Mouse (Mus musculus) cortical plate, adult 2 months (tissue): Measurements from ENCODE around the gene Cdh23. TPM values are rescaled to one million over a fixed set of nuclear protein-coding genes. Genes with fewer than 3 reads are reported as not detected.

Experiments used
- H3K27ac ChIP-seq: fragments of 200-500 bp; 2 replicates; pipeline ENCODE4 v1.5.1; 2012; ENCODE audit warnings: low read length, control low read depth, inconsistent platforms; ENCODE audit not compliant: insufficient read depth
- H3K4me1 ChIP-seq: fragments of 200-500 bp; 2 replicates; pipeline ENCODE4 v1.6.1; 2011; ENCODE audit warnings: low read length; ENCODE audit not compliant: control insufficient read depth, insufficient read depth
- H3K4me3 ChIP-seq: fragments of 200-500 bp; 2 replicates; pipeline ENCODE4 v1.5.1; 2011; ENCODE audit warnings: mild to moderate bottlenecking, low read length, control low read depth; ENCODE audit not compliant: insufficient read depth
- CTCF ChIP-seq: fragments of 200-500 bp; IDR thresholded peaks from 2 replicates; pipeline ENCODE4 v1.5.1; 2011; ENCODE audit warnings: mild to moderate bottlenecking, control low read depth, low read length; ENCODE audit not compliant: insufficient read depth; ENCODE audit errors: extremely low read depth
- POLR2A ChIP-seq: fragments of 200-500 bp; IDR thresholded peaks from 2 replicates; pipeline ENCODE4 v1.6.1; 2011; ENCODE audit warnings: mild to moderate bottlenecking, low read length, control low read depth; ENCODE audit not compliant: insufficient read depth; ENCODE audit errors: extremely low read depth
- polyA plus RNA-seq: library from polyadenylated mRNA; depleted of rRNA; stranded (reverse); fragments of >200 nt; gene quantifications from 2 replicates; pipeline ENCODE4 v1.2.3, GENCODE M21; 2012

Cdh23 gene
- polyA plus RNA-seq, 1 experiment = 0.46 TPM

DNA sequence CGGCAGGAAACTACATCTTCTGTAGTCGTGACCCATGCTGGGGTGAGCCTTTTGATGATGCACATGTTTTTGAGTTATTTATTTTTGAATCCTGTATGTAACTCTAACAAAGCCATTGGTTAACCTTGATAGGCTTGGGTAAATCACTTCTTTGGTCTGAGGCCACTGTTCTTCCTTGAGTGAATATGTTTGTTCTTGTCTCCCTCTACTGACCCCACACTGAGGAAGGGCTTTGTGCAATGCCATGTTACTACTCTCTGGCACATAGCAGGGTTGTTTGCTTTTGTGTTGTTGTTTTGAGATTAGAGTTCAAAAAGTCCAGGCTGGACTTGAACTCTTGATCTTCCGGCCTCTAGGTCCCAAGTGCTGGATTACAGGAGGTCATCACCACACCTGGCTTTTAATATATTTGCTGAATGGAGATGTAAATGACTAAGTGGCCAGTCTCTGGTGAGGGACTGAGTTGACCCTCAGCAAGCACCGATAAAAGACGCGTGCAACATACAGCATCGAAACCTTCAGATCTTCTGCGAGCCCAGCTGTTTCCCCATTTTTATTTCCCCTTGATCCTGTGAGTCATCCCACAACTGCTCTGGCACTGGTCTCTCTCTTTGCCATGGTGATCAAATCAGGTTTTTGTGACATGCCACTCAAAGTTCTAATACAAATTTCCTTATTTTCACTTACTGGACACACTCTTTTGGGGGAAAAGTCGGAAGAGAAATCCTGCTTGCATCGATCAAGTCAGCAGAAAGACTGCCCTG, 298.1 kb downstream of the Cdh23 start:
- Histone ChIP-seq H3K4me3 (no peak overlapping the region), H3K4me1 (no peaks in the 10 kb centered on the region), H3K27ac (no peak overlapping the region)
- TF ChIP-seq POLR2A (no peak), CTCF (peak; percentile 3; the same call in 1 of the 2 replicates)

DNA sequence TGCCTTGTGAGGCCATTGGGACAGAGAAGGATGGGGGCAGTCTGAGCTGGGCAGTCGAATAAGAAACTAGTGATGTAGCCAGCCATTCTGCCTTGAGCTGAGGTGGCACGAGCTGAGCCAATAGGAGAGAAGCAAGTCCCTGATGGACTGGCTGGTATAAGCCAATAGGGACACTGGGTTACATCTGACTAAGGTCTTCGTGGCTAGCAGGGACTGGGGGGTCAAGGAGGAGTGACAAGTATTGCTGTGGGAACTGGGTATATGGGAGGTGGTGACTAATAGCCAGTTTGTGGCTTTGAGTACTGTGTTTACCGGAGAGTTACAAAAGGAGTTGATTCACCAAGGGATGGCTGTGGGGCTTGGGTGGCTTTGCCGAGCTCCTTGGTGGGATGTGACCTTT, 300.7 kb downstream of the Cdh23 start:
- H3K4me1 ChIP-seq = no peaks in the 10 kb centered on the region
- no peak overlapping the region for H3K4me3 ChIP-seq
- TF ChIP-seq CTCF (no peak), POLR2A (no peak)
- no peak overlapping the region for H3K27ac ChIP-seq

DNA sequence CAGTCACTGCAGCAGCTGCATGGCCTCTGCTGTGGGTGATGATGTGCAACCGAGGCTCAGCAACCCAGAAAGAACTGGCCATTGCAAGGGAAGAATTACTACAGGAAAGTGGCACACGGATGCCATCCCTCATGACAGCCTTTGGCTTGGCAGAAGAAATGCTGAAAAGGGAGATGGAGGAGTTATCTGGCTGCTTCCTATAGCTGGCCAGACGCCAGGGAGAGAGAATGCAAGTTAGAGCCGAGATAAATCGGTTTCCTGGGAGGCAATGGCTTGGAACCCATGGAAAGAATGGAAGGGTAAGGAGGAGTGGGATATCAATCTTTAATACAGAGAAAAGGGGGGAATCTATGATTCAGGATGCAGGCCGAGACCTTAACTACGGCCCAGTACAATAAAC, 301.4 kb downstream of the Cdh23 start:
- H3K4me3 ChIP-seq = no peak overlapping the region
- no peak for TF ChIP-seq POLR2A
- TF ChIP-seq CTCF = no peak
- no peak overlapping the region for H3K27ac ChIP-seq
- no peaks in the 10 kb centered on the region for H3K4me1 ChIP-seq

DNA sequence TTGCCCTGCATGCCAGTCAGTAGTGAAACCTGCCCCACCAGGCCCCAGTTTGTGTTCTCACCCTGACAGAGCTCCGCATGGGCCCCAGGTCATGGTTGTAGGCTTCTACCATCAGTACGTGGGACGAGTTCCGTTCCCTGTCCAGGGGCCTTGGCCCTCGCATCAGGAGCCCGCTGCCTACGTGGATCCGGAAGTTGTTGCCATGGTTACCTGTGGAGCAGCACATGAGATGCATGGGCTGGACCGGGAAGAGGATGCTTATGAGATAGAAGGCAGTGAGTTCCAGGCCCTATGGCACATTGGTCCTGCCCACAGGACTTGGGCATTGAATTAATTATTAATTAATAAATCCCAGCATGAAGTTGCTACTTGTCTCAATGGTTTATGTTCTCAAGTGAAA, 304.6 kb downstream of the Cdh23 start:
- TF ChIP-seq POLR2A = no peak
- TF ChIP-seq CTCF = no peak
- no peaks in the 10 kb centered on the region for H3K4me1 ChIP-seq
- no peak overlapping the region for H3K4me3 ChIP-seq
- no peak overlapping the region for H3K27ac ChIP-seq

DNA sequence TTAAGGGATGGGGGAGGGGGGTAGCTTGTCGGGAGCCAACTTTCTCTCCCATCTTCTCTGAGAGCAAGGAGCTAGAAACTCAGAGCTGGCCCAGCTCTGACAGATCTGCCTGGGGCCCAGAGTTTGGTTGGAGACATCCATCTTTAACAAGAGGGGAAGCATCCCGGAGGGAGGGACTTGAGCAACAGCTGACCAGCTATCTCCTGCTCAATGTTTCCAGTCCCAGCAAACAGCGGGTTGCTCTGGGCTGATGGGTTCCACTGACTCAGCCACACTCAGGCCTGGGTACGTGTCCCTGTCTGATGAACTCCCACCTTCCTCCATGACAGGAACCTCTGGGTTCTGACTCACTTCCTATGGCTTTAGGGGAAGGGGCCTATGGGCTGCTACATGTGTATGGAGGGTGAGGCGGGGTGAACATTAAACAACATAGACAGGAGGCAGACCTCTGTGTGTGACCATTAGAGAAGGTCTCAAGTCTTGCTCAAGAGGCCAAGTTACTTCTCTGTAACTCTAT, 305.3 kb downstream of the Cdh23 start:
- Histone ChIP-seq H3K4me1 (no peaks in the 10 kb centered on the region), H3K27ac (no peak overlapping the region), H3K4me3 (no peak overlapping the region)
- TF ChIP-seq CTCF = no peak
- no peak for TF ChIP-seq POLR2A

DNA sequence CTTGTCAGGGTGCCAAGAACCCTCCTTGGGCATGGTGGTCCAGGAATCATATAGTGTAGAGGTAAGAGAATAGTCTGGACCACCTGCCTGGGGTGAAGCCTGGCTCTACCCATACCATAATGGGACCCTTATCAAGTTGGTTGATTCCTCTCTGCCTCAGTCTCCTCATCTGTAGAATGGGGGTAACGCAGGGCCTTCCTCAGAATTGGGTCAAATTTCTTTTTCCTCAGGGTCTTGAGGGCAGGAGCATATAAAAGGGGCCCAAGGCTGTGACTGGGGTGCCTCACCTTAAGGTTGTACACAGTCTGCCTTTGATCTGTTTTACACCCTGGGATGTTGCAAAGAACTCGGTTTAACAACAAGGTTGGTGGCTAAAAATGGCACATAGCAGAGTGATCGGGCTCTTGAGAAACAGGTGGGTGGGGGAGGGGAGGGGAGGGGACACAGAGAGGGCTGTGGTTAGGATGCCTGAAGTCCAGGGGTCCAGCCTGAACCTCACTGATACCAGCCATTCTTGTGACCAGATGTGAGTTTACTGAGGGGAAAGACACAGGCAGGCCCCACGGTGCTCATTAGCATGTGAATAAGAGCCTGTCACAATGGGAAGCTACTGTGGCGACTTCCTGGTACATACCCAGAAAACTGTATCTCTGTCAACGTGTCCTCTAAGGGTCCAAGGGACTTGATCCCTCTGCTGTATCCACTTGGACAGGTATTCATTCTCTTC, 305.9 kb downstream of the Cdh23 start:
- Histone ChIP-seq H3K4me1 (no peaks in the 10 kb centered on the region), H3K4me3 (no peak overlapping the region), H3K27ac (no peak overlapping the region)
- TF ChIP-seq POLR2A = no peak
- no peak for TF ChIP-seq CTCF

DNA sequence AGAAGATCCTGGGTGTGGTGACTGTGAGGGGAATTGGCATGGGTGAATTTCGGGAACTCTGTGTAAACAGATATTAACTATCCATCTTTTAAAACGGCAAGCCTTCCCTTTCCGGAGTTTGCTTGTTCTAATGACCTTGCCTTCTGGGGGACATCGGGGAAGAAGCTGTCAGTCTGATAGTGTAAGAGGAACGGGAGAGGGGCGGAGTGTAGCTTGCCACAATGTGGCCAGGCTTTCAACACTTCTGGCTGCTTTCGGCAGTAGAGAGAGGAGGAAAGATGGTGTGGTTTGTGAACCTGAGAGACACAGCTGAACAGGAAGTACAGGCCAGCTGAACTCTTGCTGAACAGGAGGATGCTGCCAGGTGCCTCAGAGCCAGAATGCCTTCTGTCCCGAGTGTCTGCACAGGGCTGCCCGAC, 306.8 kb downstream of the Cdh23 start:
- no peak overlapping the region for H3K27ac ChIP-seq
- H3K4me3 ChIP-seq = no peak overlapping the region
- TF ChIP-seq POLR2A (no peak), CTCF (no peak)
- H3K4me1 ChIP-seq = no peaks in the 10 kb centered on the region

DNA sequence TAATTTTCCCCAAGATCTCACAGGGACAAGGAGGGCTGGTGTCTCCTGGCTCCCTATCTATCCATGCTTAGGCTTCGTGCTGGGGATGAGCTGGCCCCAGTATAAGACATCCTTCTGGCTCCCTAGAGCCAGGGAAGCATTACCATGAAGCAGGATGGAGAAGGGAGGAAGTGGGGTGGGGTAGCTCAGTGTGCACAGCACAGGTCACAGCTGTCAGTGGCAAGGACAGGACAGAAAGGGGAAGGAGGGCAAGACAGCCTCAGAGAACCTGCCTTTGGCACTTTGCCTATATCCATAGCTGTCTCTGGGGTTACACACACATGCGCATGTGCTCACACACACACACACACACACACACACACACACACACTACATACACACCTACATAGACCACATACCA, 308.0 kb downstream of the Cdh23 start:
- no peak for TF ChIP-seq CTCF
- no peak for TF ChIP-seq POLR2A
- Histone ChIP-seq H3K4me3 (no peak overlapping the region), H3K4me1 (no peaks in the 10 kb centered on the region), H3K27ac (no peak overlapping the region)

DNA sequence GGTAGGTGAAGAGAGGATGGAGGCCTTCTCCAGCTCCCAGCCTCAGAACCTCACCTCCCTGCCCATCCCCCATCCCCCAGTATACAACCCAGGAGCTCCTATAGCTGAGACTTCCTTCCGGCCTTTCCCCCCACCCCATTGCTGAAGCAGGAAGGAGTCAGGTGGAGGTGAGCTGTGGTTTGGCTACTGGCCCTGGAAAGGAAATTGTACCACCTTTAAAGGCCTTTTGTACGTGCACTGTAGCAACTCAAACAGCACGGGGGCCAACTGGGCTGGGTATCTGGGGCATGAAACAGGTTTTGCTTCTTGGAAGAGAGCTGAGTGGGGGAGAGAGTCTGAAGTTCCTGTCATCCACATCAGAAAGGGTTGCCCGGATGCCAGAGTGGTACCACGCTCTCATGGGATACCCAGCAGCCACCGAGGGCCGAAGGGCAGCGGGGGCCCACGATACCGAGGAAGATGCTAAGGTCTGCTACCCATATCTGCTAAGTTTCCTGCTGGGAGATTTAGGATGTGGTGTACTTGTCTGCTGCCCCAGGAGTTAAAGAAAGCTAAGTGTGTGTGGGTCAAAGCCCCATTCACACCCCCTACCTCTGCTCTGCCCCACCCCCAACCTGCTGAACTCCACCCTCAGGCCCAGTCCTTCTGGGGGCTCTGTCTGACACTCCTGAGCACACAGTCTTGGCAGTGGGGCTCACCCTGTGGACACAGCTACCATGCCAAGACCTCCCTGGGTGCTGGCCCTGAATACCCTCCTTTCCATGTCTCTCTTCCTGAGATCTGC, 315.0 kb downstream of the Cdh23 start:
- TF ChIP-seq CTCF = no peak
- no peak for TF ChIP-seq POLR2A
- H3K4me3 ChIP-seq = no peak overlapping the region
- no peaks in the 10 kb centered on the region for H3K4me1 ChIP-seq
- H3K27ac ChIP-seq = no peak overlapping the region

DNA sequence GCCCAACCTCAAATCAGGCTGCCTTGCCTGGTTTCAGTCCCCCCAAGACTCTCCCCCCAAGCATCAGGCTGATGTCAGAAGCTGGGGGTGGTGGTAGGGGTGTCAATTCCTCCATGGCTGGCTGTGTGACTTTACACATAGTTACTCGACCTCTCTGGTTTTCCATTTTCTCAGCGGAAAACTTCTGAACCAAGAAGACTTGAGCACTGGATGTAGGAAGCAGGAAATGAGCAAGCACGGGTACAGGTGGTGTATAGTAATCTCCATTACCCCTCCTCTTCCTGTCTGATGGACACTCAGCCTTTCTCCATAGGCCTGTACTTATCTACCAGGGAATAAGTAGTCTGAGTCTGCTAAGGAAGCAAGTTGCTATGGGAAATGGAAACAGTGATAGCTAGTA, 316.1 kb downstream of the Cdh23 start:
- Histone ChIP-seq H3K4me3 (no peak overlapping the region), H3K4me1 (no peaks in the 10 kb centered on the region), H3K27ac (no peak overlapping the region)
- TF ChIP-seq CTCF = no peak
